Mouse (Mus musculus): ENCODE measurements around the gene Rnf123. TPM values are rescaled to one million over a fixed set of nuclear protein-coding genes. Genes with fewer than 3 reads are reported as not detected.

Gene Rnf123
- polyA plus RNA-seq, 1 experiment from 2014 or later, result 30.5 TPM

DNA sequence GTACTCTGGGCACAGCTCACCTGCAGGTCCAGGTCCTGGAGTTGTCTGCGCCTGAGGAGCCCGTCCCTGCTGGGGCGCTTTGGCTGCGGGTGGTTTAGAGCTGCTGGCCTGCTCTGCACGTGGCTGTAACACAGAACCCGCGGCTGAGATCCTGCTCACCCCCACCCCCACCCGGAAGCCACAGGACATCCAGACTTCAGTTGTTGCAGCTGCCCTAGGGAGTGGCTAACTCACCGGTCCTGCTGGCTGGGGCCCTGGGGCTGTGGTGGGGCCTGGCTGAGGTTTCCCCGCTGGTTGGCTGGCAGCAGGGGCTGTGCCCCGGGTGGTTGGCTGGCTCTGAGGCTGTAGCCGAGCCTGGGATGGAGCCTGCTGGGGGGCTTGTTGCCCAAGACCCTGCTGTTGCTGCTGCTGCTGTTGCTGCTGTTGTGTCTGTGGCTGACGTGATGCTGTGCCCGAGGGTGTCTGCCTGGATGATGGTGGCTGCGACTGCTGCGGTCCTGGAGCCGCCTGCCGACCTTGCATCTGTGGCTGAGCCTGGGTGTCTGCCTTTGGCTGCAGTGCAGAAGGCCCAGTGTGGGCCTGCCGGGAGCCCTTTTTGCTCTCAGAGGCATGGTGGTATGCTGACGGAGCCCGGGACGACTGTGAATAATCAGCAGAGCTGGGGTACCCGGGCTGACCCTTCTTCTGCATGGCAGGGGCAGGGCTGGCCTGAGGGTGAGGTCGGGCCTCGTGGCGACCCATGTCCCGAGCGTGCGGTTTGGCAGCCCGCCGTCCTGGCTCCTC is 21.8 kb upstream of the Rnf123 start:
- Histone ChIP-seq H3K9me3 (no peaks in the 10 kb centered on the region), H3K9ac (replicated peaks) (peak overlapping the region; percentile 54), H3K27ac (peak overlapping the region; percentile 85), H3K4me1 (replicated peaks) (peaks cover 22% of the 10 kb centered on the region), H3K4me2 (peak overlapping the region; percentile 42), H3K36me3 (no peaks in the 10 kb centered on the region), H3K4me3 (replicated peaks) (peak overlapping the region; percentile 17), H3K27me3 (peaks cover 9% of the 10 kb centered on the region)
- ATAC-seq (ENCODE audit: insufficient number of reproducible peaks, insufficient read depth, low FRiP score, low TSS enrichment, low read depth), result peak; percentile 58; the same call in 1 of the 2 replicates
- 30% methylated on average over 30 of the region's 31 CpGs for WGBS

DNA sequence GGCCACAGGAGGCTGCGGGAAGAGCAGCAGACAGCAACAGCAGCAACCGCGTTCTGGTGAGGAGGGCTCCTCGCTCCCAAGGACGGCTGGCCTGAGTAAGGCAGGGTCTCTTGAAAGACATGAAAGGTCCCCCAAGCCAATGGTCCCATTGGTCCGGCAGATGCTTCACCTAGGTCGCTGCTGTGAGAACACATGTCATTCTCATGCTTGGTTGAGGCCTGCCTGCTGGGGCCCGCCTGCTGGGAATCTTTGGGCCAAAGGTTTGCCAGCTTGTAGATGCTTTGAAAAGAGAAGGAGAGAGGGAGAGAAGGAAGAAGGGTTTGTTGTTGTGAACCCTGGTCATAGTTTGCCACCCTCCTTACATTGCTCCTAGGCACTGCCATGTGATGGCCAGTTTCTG is 16.5 kb upstream of the Rnf123 start:
- no peak overlapping the region for H3K4me3 ChIP-seq (replicated peaks)
- no peak overlapping the region for H3K9ac ChIP-seq (replicated peaks)
- no peaks in the 10 kb centered on the region for H3K9me3 ChIP-seq
- H3K4me1 ChIP-seq (replicated peaks), result peaks cover 14% of the 10 kb centered on the region
- no peak for ATAC-seq (ENCODE audit: insufficient number of reproducible peaks, insufficient read depth, low FRiP score, low TSS enrichment, low read depth)
- H3K27ac ChIP-seq, result no peak overlapping the region
- no peaks in the 10 kb centered on the region for H3K27me3 ChIP-seq
- no peaks in the 10 kb centered on the region for H3K36me3 ChIP-seq
- 84% methylated on average over 8 of the region's 8 CpGs for WGBS
- no peak overlapping the region for H3K4me2 ChIP-seq

DNA sequence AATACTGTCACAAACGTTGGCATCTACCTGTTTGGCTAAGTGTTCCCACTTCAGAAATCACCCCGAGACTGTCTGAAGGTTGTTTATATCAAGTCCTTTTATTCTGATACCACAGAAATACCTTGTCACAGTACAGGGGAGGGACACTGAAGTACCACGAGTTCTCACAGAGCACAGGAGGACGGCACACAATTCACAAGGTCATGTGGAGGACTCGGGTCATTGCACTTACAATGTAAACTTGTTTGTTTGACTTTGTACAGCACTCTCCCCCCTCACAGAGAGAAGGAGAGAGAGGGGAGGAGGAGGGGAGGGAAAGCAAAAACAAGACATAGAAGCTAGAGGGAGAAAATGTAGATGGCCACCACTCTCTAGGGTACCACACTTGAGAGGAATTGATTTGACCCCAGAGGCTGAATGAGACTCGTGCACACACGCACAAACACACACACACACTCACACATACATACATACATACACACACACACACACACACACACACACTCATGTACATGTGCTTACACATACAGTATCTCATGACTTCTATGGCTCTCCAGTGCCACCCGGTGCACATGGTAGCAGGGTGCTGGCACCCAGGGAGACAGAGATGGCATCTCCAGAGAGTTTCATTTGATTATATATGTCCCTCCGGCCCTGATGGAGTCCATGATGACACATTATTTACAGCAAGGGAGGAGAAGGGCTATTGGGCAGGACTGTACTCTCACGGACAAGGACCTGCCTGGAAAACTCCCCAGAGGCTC is 13.0 kb upstream of the Rnf123 start:
- H3K4me3 ChIP-seq (replicated peaks), result 0 out of 2 replicates have a peak overlapping the region, but pooled peaks have one; percentile 77
- H3K4me1 ChIP-seq (replicated peaks), result peaks cover 16% of the 10 kb centered on the region
- peaks cover 18% of the 10 kb centered on the region for H3K36me3 ChIP-seq
- no peak overlapping the region for H3K27ac ChIP-seq
- WGBS, result 61% methylated on average over 10 of the region's 10 CpGs
- no peaks in the 10 kb centered on the region for H3K27me3 ChIP-seq
- no peaks in the 10 kb centered on the region for H3K9me3 ChIP-seq
- no peak overlapping the region for H3K9ac ChIP-seq (replicated peaks)
- peak overlapping the region; percentile 83; the same call in 1 of the 2 replicates for H3K4me2 ChIP-seq
- ATAC-seq (ENCODE audit: insufficient number of reproducible peaks, insufficient read depth, low FRiP score, low TSS enrichment, low read depth), result no peak

DNA sequence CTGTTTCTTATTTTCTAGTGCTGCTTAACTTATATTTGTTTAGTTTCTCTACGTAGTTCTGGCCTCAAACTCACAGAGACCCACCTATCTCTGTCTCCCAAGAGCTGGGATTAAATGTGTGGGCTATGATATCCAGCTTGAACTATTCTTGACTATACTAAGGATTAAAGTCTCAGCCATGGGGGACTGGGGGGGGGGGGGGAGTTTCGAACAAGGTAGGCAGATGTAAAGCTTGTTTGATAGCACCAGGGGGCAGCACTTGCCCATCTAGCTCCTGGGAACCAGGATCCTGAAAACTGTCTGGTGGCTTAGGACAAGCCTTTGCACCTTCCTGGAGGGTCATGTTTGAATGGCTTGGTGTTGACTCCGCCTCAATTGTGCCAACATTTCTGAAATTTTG is 12.4 kb upstream of the Rnf123 start:
- peaks cover 24% of the 10 kb centered on the region for H3K36me3 ChIP-seq
- peak overlapping the region; percentile 83 for H3K4me2 ChIP-seq
- no peak for ATAC-seq (ENCODE audit: insufficient number of reproducible peaks, insufficient read depth, low FRiP score, low TSS enrichment, low read depth)
- H3K4me1 ChIP-seq (replicated peaks), result peaks cover 16% of the 10 kb centered on the region
- H3K4me3 ChIP-seq (replicated peaks), result peak overlapping the region; percentile 77
- H3K9me3 ChIP-seq, result no peaks in the 10 kb centered on the region
- peak overlapping the region; percentile 84; the same call in 1 of the 2 replicates for H3K27ac ChIP-seq
- peak overlapping the region; percentile 75 for H3K9ac ChIP-seq (replicated peaks)
- WGBS, result 8% methylated on average over 3 of the region's 3 CpGs
- no peaks in the 10 kb centered on the region for H3K27me3 ChIP-seq

DNA sequence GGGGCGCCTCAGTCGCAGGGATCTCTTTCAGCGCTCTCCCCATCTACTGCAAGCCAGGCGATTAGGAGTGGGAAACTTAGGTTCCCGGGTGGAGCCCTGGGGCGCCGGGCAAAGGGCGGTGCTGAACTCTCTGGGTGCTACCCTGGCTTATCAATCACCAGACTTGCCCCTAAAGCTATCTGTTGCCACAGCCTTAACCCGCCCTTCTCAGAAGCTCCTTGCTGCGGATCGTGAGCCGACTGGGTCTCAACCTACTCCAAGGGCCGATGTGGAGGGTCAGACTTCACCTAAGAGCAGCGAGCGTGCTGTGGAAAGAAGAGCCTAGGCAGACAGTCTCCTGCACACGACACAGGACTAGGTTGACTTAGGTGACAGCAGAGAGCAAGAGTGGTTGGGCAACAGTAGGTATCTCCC is 11.9 kb upstream of the Rnf123 start:
- WGBS, result 1% methylated on average over 16 of the region's 16 CpGs
- Histone ChIP-seq H3K27me3 (no peaks in the 10 kb centered on the region), H3K4me2 (peak overlapping the region; percentile 83), H3K27ac (peak overlapping the region; percentile 84; the same call in 1 of the 2 replicates), H3K36me3 (peaks cover 30% of the 10 kb centered on the region), H3K4me1 (replicated peaks) (peaks cover 16% of the 10 kb centered on the region), H3K4me3 (replicated peaks) (peak overlapping the region; percentile 77), H3K9me3 (no peaks in the 10 kb centered on the region), H3K9ac (replicated peaks) (peak overlapping the region; percentile 75)
- peak; percentile 18; the same call in 1 of the 2 replicates for ATAC-seq (ENCODE audit: insufficient number of reproducible peaks, insufficient read depth, low FRiP score, low TSS enrichment, low read depth)

DNA sequence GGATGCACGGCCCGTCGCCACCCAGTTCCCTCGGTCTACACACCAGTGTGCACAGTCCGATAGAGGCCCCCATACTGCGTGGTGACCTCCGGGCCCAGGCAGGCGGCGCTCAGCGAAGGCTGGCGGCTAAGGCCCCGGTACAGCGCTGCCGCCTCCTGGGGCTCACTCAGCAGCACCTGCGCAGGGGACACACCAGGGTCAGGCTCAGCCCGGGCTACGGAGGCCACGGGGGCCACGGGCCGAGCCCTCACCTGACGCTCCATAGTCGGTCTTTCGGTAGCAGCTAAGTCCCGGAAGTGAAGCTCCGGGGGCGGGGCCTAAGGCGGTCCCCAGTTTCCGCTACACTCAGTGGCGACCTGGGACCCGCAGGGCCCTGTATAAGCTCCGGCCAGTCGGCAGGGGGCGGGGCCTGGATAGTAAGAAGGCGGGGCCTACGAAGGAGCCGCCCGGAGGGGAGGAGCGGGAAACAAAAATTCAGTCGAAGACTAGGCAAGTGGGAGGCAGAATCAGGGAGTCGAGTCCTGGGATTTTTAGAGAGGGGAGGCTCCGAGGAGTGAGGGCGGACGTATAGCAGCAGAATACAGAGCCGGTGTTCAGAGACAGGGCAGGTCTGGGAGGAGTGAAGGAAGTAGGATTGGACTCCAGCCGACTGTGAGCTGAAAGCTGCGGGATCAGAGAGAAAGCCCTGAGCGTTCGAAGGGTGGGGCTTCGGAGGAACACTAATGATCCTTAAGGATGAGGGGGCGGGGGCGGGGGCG is 11.2 kb upstream of the Rnf123 start, which contains the start of gene Apeh:
Apeh (minus strand) TSS at position 423 of the 758 bp plus-strand sequence.
- under 1% methylated on average over 52 of the region's 52 CpGs for WGBS
- H3K4me2 ChIP-seq, result peak within 1 kb of the TSS; percentile 83
- peaks cover 36% of the 10 kb centered on the region for H3K36me3 ChIP-seq
- H3K27me3 ChIP-seq, result no peaks in the 10 kb centered on the region
- H3K9ac ChIP-seq (replicated peaks), result peak within 1 kb of the TSS; percentile 75
- H3K27ac ChIP-seq, result peak within 1 kb of the TSS; percentile 84
- H3K9me3 ChIP-seq, result no peaks in the 10 kb centered on the region
- peaks cover 16% of the 10 kb centered on the region for H3K4me1 ChIP-seq (replicated peaks)
- peak within 1 kb of the TSS; percentile 77 for H3K4me3 ChIP-seq (replicated peaks)
- ATAC-seq (ENCODE audit: insufficient number of reproducible peaks, insufficient read depth, low FRiP score, low TSS enrichment, low read depth), result peak; percentile 87

DNA sequence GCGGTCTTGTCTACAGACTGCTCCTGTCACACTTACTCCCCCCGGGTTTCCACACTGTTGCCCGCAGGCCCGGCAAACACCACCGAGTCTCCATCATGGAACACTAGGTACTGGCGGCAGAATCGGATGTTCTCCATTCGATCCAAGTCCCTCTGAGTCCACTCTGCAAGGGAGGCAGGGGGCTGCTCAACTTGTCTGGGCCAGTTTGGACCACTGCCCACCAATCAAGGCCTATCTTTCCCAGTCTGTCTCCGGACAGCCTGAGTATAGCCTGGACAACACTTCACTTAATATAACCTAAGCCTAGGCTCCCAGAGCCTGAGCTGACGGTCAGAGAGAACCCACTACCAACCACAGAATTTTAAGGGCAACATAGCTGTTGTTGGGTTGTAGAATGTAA is 10.4 kb upstream of the Rnf123 start:
- Histone ChIP-seq H3K4me3 (replicated peaks) (peak overlapping the region; percentile 77), H3K27me3 (no peaks in the 10 kb centered on the region), H3K9ac (replicated peaks) (peak overlapping the region; percentile 75), H3K9me3 (no peaks in the 10 kb centered on the region), H3K36me3 (peaks cover 44% of the 10 kb centered on the region), H3K27ac (peak overlapping the region; percentile 84; the same call in 1 of the 2 replicates), H3K4me1 (replicated peaks) (peaks cover 16% of the 10 kb centered on the region), H3K4me2 (peak overlapping the region; percentile 83)
- WGBS, result 77% methylated on average over 10 of the region's 10 CpGs
- ATAC-seq (ENCODE audit: insufficient number of reproducible peaks, insufficient read depth, low FRiP score, low TSS enrichment, low read depth), result no peak

DNA sequence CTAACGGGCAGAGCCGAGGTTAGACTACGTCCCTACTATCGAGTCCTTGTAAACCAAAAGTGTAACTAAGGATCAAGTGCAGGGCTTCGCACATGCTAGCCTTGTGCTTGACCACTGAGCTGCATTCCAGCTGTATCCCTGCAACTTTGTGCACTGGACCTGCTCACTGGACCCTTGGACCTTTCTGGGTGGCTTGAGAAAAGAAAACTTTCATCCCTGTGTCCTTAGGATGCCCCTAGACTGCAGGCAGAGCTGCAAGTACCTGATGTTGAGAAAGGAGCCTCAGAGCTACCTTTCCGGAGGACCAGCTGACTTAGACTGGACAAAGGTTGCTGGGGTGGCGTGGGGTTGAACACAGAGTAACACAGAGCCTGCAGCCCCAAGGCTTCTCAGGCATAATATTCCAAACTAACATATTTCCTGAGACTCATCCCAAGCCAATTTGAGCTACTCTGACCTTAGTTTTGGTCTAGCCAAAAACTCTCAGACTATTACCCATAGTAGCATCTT is 7.5 kb upstream of the Rnf123 start:
- Histone ChIP-seq H3K9ac (replicated peaks) (no peak overlapping the region), H3K4me1 (replicated peaks) (peaks cover 16% of the 10 kb centered on the region), H3K27me3 (no peaks in the 10 kb centered on the region), H3K27ac (no peak overlapping the region), H3K36me3 (peaks cover 73% of the 10 kb centered on the region), H3K4me3 (replicated peaks) (no peak overlapping the region), H3K9me3 (no peaks in the 10 kb centered on the region), H3K4me2 (no peak overlapping the region)
- ATAC-seq (ENCODE audit: insufficient number of reproducible peaks, insufficient read depth, low FRiP score, low TSS enrichment, low read depth), result no peak
- WGBS, result 95% methylated on average over 7 of the region's 7 CpGs

DNA sequence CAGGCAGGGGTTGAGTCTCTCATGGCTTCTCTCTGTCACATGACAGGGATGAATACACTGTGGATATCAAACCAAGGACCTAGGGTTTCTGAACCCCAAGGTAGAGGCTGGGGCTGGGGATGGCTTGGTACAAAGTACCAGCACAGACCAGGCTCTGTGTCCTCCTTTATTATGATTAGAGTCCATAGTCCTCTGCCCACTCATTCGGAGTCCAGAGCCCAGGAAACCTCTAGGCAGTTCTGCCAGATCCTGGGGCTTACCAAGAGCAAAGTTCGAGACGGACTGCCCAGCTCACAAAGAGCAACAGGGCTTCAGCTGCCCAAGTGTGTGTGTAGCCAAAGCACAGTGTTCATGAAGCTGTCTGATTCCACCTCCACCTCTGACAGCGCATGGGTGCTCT is 2.1 kb upstream of the Rnf123 start:
- ATAC-seq (ENCODE audit: insufficient number of reproducible peaks, insufficient read depth, low FRiP score, low TSS enrichment, low read depth), result no peak
- Histone ChIP-seq H3K4me1 (replicated peaks) (peaks cover 5% of the 10 kb centered on the region; the same call in 1 of the 2 replicates), H3K4me3 (replicated peaks) (no peak overlapping the region), H3K4me2 (no peak overlapping the region), H3K9ac (replicated peaks) (no peak overlapping the region), H3K36me3 (peaks cover 66% of the 10 kb centered on the region), H3K27me3 (peaks cover 47% of the 10 kb centered on the region), H3K9me3 (no peaks in the 10 kb centered on the region), H3K27ac (no peak overlapping the region)
- 96% methylated on average over 4 of the region's 4 CpGs for WGBS

DNA sequence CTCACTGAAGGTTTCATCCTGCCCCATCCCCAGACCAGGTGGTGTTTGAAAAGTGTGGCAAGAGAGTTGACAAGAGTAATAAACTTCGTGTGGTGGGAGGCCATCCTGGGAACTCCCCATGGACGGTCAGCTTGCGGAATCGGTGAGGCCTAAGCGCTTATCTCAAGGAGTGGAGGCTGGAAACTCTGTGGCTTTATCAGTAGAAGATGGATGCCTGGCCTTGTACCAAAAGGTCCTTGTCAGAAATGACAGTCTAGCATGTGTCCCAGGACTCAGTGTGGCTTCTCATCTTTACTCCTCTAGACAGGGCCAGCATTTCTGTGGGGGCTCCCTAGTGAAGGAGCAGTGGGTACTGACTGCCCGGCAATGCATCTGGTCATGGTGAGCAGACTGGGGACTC is 415 bp upstream of the Rnf123 start:
- 81% methylated on average over 6 of the region's 6 CpGs for WGBS
- Histone ChIP-seq H3K4me2 (no peak overlapping the region), H3K9ac (replicated peaks) (no peak overlapping the region), H3K27ac (no peak overlapping the region), H3K27me3 (peaks cover 51% of the 10 kb centered on the region), H3K9me3 (no peaks in the 10 kb centered on the region), H3K4me1 (replicated peaks) (peaks cover 11% of the 10 kb centered on the region), H3K4me3 (replicated peaks) (no peak overlapping the region), H3K36me3 (peaks cover 49% of the 10 kb centered on the region)
- no peak for ATAC-seq (ENCODE audit: insufficient number of reproducible peaks, insufficient read depth, low FRiP score, low TSS enrichment, low read depth)
